Mouse (Mus musculus) R1 (cell line): ENCODE results near the gene Tubb5.
A peak's percentile ranks its signal among the peaks of the same experiment; 100 is the strongest.
"Not testable (repeated sequence)": the region's sequence is repeated elsewhere in the genome, so short reads cannot be mapped to it uniquely, and the experiment has no call there.

ENCODE experiments used
- DNase-seq: peaks from one replicate; pipeline ENCODE4 v3.0.0-alpha.2; 2018; ENCODE audit warnings: low read depth, low spot score

Gene Tubb5

DNA sequence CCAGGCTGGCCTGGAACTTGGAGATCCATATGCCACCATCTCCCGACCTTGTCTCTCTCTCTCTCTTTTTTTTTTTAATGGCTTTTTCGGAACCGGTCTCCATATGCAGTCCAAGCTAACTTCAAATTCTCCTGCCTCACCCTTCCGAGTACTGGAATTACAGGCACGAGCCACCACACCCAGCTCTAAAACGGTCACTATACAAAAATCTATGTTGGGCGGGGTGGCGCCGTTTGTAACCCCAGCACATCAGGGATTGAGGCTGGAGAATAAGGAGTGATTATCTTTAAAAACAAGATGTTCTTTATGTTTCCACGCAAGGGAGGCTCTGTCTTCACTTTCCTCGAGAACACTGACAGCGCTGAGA lies 22.7 kb upstream of the Tubb5 start:
- DNase-seq: no peak

DNA sequence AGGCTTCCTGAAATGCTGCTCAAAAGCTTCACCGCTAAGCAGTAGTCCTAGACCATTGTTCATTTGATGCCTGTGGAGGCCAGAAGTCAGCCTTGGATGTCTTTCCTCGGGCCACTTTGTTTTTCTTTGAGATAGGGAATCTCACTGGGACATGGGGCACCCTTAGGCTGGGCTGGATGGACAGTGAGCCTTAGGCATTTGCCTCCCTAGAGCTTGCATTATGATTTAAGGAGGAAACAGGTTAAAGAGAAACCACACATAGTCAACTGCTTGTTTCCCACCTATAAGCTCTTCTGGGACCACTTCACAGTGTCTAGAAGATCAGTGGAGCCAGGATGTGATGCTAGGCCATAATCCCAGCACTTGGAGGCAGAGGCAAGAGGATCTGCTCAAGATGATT lies 21.7 kb upstream of the Tubb5 start:
- DNase-seq: no peak

DNA sequence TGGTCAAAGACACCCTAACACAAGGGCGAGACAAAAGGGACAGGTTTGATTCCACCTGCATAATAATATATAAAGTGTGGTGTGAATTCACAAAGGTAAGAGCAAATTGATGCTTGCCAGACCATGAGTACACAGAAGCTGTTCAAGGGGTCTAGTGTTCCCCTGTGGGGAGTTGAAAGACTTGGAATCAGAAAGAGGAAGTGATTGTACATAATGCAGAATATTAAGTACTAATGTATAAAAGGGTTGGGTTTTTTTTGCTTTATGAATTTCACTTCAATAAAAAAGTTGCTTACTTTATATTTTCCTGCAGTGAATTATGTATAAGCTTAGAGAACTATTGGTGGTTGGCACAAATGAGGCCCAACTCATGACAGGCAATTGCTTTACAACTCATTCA lies 21.3 kb upstream of the Tubb5 start:
- DNase-seq: no peak

DNA sequence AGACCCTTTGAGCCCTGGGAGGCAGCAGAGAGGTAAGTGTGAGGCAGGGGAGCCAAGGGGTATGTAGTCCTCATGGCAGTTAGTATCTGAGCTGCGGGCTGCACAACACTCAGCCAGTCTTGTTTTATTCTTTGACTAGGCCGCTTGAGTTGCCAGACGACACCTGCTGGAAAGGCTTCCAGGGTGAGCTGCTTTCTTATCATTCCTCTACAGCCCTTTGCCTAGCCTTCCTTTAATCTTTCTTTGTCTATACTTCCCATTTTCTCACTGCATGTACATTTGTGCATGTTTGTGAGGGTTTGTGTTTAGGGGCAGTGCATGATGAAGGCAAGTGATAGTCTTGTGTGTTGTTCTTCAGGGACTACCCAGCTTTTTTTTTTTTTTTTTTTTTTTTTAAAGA lies 12.9 kb upstream of the Tubb5 start:
- DNase-seq: no peak

DNA sequence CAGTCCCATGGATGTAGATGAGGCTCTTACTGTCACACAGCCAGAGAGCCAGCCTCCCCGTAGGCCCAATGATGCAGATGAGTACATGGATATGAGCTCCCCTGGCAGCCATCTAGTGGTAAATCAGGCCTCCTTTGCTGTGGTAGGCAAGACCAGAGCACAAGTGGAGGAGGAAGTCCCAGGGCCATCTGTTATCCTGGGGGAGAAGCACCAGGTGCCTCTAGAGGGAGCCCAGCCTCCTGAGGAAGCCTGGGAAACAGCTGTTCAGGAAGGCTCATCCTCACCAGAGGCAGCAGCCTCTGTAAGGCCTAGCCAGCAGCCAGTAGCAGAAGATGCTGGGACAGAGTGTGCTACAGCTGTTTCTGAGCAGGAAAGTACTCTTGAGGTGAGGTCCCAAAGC lies 10.0 kb upstream of the Tubb5 start:
- peak; percentile 60 for DNase-seq

DNA sequence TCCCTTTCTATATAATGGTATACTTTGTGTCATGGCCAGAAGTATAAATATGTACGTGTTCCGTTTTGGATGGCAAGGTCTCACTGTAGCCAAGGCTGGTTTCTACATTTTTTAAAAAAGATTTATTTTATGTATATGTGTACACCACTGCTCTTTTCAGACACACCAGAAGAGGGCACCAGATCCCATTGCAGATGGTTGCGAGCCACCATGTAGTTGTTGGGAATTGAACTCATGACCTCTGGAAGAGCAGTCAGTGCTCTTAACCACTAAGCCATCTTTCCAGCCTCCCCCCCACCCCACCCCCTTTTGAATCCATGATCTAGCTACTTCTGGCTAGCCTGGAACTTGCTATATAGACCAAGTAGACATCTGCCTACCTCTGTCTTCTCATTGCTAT lies 5.4 kb upstream of the Tubb5 start:
- DNase-seq: no peak

DNA sequence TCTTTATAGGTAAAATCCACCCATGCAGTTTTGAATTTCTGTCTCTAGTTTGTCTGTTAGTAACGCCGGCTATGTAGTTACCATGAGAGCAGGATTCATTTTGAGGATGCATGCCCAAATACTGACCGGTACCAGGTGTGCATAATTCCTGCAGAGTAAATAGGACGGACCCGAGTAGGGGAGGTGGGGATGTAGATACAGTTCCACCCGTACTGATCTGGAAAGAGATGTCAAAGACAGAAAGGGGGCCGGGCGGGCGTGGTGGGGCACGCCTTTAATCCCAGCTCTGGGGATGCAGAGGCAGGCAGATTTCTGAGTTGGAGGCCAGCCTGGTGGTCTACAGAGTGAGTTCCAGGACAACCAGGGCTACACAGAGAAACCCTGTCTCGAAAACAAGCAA lies 3.9 kb upstream of the Tubb5 start:
- DNase-seq: peak; percentile 61

DNA sequence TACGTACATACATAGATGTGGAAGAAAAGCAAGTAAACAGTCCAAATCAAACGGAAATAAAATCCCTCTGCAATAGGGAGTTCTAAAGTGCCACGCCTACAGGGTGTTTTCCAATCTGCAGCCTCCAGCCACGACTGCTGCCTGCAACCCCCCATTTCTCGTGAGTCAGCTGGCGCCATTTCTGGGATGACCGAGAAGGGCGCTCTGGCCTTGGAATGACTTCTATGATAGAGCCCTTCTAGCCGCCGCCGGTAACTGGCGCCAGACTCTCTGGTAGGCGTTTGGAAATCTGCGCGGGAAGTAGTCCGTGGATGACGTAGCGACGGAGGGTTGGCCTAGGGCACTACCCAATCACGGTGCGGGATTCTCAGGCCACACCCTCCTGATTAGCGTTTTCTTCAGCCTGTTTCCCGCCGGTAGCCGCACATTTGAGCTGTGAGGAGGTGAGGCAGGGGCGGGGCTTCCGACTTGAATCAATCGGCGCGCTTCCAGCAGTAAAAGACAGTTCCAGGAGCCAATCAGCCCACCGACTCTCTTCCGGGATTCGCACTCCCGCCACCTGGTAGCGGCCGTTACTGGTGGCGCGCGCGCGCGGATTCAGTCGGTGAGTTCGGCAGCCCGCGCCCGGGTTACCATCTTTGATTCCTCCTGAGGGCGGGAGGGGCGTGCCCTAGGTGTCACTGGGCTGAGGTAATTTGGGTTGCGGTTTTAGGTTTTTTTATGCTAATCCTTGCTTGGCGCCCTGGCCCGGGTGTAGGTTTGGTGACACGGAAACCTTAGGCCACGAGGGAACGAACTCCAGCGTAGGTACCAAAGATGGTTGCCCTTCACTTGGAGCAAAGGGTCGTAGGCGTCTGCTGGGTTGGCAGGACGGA lies 3.2 kb upstream of the Tubb5 start, which contains the start of gene Mdc1:
Gene Mdc1 (plus strand): TSS at position 440 of the 875 bp plus-strand sequence.
- DNase-seq: peak; percentile 100

DNA sequence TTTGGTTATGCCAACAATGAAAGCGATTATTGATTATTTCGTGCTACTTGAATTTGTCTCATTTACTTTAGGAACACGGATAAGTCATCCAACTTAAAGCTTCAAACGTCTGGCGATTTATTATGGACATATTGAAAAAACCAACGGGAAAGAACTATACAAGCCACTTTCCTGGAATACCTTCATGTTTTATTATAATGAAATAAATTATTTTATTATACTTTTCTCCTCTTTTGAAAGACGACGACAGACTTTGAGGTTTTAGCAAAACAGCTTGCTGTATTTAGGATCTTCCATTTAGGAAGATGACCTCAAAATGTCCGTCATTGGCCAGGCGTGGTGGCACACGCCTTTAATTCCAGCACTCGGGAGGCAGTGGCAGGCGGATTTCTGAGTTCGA lies 2.5 kb upstream of the Tubb5 start:
- DNase-seq: no peak

DNA sequence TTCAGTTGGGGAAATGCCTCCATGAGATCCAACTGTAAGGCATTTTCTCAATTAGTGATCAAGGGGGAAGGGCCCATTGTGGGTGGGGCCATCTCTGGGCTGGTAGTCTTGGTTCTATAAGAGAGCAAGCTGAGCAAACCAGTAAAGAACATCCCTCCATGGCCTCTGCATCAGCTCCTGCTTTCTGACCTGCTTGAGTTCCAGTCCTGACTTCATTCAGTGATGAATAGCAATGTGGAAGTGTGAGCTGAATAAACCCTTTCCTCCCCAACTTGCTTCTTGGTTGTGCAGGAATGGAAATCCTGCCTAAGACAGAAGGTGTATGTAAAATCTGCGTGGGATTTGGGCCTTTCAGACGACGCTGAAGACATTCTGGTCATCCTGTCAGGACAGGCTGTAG lies 896 bp upstream of the Tubb5 start:
- DNase-seq: not testable (repeated sequence)

DNA sequence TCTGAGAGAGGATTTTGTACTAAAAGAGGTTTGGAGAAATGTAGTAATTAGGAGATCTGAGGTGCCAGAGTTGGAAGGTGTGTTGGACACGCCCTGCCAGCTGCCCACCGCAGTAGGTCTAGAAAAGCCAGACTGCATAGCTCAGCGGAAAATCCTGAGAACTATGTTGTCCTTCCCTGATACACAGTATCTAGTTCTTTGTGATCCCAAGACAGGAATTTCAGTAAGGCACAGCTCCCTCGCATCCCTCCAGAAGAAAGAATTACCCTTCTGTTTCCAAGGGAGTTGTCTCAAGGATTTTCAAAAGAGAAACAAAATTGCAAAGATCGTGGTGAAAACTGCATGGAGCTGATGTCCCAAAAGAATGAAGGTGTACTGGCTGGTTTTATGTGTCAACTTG lies 464 bp upstream of the Tubb5 start:
- no peak for DNase-seq

DNA sequence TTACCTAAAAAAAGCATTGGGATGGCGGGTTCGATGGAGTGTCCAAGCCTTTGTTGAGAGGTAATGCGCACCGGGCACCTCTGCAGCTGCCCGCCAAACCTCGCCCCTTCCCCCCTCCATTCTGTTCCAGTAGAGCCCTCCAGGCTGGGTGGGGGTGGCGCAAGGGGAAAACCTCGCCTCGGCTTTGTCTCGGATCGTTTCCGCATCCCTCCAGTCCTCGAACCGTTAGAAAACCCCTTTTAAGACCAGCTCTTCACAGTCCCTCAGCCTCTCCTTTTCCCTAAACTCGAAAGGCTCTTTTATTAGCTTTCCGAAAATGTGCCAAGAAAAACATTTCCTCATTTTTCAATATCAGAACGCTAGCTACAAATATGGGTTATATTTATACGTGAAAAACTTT lies 619 bp downstream of the Tubb5 start:
- DNase-seq: peak; percentile 84

DNA sequence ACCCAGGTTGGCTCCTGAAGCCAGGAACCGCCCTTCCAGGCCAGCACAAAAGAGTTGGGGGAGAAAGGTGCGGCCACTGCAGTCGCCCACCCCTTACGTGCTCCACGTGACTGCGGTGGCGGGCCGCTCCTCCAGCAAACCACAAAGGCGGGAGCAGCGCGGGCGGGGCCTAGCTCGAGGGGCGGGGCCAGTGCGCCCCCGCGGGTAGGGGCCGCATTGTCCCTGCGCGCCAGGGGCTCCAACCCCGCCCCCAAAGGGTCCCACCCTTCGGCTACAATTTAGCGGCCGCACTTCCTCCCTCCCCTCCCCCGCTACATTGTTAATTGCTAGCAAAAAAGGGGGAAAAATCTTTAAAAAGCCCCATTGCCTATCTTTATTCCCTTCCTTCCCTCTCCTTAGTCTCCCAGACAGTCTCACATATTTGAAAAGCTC lies 1.1 kb downstream of the Tubb5 start:
- peak; percentile 96 for DNase-seq

DNA sequence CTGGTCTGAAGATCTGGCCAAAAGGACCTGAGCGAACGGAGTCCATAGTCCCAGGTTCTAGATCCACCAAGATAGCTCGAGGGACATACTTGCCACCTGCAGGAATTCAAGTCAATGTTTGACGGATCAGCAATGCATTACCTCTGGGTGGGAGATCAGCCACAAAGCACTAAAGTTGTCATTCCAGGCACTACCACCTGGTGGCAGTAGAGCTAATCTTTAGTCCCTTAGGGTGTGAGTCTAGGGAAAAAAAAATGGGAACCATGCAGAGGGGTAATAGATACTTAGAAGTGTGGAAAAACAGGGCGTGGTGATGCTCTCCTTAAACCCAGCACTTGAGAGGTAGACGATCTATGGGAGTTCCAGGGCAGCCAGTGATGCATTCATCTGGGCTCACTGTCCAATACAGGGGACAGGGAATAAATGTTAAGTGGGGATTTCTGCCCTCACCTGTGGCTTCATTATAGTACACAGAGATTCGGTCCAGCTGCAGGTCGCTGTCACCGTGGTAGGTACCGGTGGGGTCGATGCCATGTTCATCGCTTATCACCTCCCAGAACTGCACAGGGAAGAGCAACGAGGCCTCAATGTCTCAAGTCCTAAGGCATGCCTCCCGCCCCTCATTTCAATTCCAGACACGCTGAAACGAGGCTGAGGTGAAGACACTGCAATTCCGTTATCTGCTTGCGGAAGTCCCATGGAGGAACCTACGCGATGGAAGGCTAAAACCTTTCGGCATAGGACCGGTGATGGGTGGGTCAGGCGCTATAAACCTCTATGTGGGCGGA lies 1.7 kb downstream of the Tubb5 start:
- peak; percentile 94 for DNase-seq

DNA sequence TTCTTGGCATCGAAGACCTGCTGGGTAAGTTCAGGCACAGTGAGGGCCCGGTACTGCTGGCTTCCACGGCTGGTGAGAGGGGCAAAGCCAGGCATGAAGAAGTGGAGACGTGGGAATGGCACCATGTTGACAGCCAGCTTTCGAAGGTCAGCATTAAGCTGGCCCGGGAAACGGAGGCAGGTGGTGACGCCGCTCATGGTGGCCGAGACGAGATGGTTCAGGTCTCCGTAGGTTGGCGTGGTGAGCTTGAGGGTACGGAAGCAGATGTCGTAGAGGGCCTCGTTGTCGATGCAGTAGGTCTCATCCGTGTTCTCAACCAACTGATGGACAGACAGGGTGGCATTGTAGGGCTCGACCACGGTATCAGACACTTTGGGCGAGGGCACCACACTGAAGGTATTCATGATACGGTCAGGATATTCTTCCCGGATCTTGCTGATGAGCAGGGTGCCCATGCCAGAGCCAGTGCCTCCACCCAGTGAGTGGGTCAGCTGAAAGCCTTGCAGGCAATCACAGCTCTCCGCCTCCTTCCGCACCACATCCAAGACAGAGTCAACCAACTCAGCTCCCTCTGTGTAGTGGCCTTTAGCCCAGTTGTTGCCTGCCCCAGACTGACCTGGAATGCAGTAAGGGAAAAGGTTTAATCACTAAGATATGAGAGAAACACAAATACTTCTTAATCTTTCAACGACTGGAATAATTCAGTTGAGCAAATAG lies 2.5 kb downstream of the Tubb5 start:
- no peak for DNase-seq

DNA sequence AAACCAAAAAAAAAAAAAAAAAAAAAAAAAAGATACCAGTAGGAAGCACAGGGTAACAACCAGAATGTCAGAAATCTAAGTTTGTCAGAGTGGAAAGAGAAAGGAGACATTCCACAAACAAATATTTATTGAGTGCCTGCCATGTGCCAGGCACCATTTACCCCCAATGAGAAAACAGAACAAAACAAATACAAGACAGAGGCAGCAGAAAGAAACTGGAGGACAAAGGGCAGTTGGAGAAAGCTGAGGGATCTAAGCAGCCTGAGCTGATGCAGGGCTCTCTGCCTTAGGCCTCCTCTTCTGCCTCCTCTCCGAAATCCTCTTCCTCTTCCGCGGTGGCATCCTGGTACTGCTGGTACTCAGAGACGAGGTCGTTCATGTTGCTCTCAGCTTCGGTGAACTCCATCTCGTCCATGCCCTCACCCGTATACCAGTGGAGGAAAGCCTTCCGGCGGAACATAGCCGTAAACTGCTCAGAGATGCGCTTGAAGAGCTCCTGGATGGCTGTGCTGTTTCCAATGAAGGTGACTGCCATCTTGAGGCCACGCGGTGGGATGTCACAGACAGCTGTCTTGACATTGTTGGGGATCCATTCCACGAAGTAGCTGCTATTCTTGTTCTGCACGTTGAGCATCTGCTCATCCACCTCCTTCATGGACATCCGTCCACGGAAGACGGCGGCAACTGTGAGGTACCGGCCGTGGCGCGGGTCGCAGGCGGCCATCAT lies 3.2 kb downstream of the Tubb5 start:
- peak; percentile 41 for DNase-seq

DNA sequence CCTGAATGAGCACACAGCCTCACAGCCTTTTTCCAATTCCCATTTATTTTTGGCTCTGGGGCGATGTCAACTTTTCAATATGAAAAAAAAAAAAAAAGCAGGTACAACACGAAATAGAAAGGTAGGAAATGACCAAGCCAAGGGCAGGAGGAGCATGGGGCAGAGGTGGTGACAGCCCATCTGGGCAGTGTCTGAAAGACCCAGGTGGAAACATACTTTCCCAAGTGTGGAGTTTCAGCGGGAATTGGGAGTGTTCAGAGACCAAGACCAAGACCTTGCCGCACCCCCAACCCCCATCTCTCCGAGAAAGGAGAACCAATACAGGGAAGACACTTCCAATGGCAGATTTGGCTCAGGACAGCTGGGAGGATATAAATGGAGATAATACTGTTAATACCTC lies 4.2 kb downstream of the Tubb5 start:
- no peak for DNase-seq

DNA sequence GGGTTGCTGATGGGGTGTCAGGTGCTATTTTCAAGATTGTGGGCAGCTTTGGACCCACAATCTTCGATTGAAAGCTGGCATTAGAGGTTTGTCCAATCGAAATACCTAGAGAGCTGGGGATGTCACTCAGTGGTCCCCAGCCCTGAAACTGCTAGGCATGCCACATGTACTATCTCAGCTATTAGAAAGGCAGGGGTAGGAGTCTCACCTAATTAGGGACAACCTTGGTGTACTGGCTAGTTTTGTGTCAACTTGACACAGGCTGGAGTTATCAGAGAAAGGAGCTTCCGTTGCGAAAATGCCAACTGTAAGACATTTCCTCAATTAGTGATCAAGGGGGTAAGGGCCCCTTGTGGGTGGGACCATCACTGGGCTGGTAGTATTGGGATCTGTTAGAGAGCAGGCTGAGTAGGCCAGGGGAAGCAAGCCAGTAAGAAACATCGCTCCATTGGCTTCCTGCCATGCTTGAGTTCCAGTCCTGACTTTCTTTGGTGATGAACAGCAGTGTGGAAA lies 4.8 kb downstream of the Tubb5 start:
- peak; percentile 34 for DNase-seq

DNA sequence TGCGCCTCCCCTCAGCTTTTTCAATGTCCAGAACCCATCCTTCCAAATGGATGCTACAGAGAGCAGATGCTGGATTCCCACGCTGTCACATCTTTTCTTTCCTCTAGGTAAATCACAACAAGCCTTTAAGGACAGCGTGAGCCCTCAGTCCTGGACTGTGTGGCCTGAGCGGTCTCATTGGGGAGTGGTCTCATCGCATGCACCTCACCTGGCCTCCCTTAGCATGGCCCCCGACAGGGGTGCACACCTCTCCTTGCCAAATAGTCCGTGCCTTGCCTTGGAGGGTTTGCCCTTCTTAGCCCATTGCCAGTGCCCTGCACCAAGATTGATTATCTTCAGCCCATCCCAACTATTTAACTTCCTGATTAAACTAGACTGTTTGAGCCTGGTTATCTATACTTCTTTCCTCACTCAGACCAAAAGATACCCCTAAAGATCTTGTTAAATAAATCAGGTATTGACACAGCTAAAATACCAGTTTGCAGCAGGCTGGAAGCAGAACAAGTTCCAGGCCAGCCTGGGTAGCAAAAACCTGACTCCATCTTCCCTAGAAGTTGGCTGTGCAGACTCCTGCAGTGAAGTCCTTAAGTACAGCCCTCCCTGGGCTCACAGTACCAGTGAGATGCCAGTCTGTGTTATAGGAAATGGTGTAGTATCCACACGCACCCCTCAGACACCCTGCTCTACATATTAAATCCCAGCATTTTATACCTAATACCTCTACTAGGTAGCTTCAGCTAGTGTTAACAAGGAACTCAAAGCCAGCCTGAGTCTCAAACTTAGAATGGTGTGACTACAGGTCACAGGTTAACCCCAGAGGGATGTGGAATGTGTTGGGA lies 5.5 kb downstream of the Tubb5 start:
- no peak for DNase-seq

DNA sequence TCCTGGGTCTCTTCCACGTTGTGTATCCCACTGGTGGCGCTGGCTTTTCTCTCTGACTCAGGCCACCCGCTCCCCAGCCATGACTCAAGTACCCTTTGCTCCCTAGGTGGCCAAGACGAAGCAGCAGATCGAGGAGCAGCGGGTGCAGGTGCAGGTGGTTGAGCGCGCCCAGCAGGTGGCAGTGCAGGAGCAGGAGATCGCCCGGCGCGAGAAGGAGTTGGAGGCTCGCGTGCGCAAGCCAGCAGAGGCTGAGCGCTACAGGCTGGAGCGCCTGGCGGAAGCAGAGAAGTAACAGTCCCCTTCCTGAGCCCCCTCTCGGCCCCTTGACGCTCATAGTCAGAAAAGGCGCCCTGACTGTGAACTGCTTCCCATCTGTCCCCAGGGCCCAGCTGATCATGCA lies 8.4 kb downstream of the Tubb5 start:
- DNase-seq: peak; percentile 89
